Mouse (Mus musculus): ENCODE results near the gene Cldn4. TPM values are rescaled to one million over a fixed set of nuclear protein-coding genes. Genes with fewer than 3 reads are reported as not detected.
A peak's percentile ranks its signal among the peaks of the same experiment; 100 is the strongest.

The Cldn4 gene
- polyA plus RNA-seq, 1 experiment = 18.9 TPM

- Histone ChIP-seq H3K4me1 (ENCODE audit: control insufficient read depth, insufficient read depth, low read length) (no peaks in the 10 kb centered on the region), H3K4me3 (replicated peaks; ENCODE audit: extremely low read depth, low read depth, low read length) (no peak within 1 kb of the TSS)
- DNase-seq = no peak
- 87% methylated on average over 6 of the region's 6 CpGs for WGBS
- TF ChIP-seq CTCF (IDR thresholded peaks at IDR 0.05; ENCODE audit: insufficient read depth, low read length) = no peak
- TF ChIP-seq POLR2A (IDR thresholded peaks at IDR 0.05; ENCODE audit: borderline replicate concordance, extremely low read depth, low read depth, low read length) = no peak
Observed at GRCm38 (mm10) chr5:134906633-134907032, 40.1 kb downstream of the Cldn4 start, which contains the start of gene Tmem270. Gene Tmem270, minus strand, starts transcription at chr5:134906733.

GRCm38 (mm10) chr5:134901644-134902027 is 45.1 kb downstream of the Cldn4 start:
- no peak overlapping the region for H3K4me3 ChIP-seq (replicated peaks; ENCODE audit: extremely low read depth, low read depth, low read length)
- H3K4me1 ChIP-seq (ENCODE audit: control insufficient read depth, insufficient read depth, low read length) = no peaks in the 10 kb centered on the region
- no peak for DNase-seq
- no peak for TF ChIP-seq CTCF (IDR thresholded peaks at IDR 0.05; ENCODE audit: insufficient read depth, low read length)
- no peak for TF ChIP-seq POLR2A (IDR thresholded peaks at IDR 0.05; ENCODE audit: borderline replicate concordance, extremely low read depth, low read depth, low read length)
- WGBS = 59% methylated on average over 8 of the region's 8 CpGs

GRCm38 (mm10) chr5:134901012-134901643 is 45.6 kb downstream of the Cldn4 start:
- no peak for DNase-seq
- no peaks in the 10 kb centered on the region for H3K4me1 ChIP-seq (ENCODE audit: control insufficient read depth, insufficient read depth, low read length)
- H3K4me3 ChIP-seq (replicated peaks; ENCODE audit: extremely low read depth, low read depth, low read length) = no peak overlapping the region
- WGBS = 32% methylated on average over 12 of the region's 12 CpGs
- TF ChIP-seq CTCF (IDR thresholded peaks at IDR 0.05; ENCODE audit: insufficient read depth, low read length) (peak; percentile 62), POLR2A (IDR thresholded peaks at IDR 0.05; ENCODE audit: borderline replicate concordance, extremely low read depth, low read depth, low read length) (no peak)

- DNase-seq = no peak
- Histone ChIP-seq H3K4me1 (ENCODE audit: control insufficient read depth, insufficient read depth, low read length) (no peaks in the 10 kb centered on the region; the same call in 1 of the 2 replicates), H3K4me3 (replicated peaks; ENCODE audit: extremely low read depth, low read depth, low read length) (no peak overlapping the region)
- no peak for TF ChIP-seq POLR2A (IDR thresholded peaks at IDR 0.05; ENCODE audit: borderline replicate concordance, extremely low read depth, low read depth, low read length)
- TF ChIP-seq CTCF (IDR thresholded peaks at IDR 0.05; ENCODE audit: insufficient read depth, low read length) = no peak
- 39% methylated on average over 17 of the region's 17 CpGs for WGBS
Observed at GRCm38 (mm10) chr5:134897596-134897995, 49.1 kb downstream of the Cldn4 start.

- TF ChIP-seq CTCF (IDR thresholded peaks at IDR 0.05; ENCODE audit: insufficient read depth, low read length) = no peak
- no peak for TF ChIP-seq POLR2A (IDR thresholded peaks at IDR 0.05; ENCODE audit: borderline replicate concordance, extremely low read depth, low read depth, low read length)
- peaks cover 3% of the 10 kb centered on the region for H3K4me1 ChIP-seq (ENCODE audit: control insufficient read depth, insufficient read depth, low read length)
- 89% methylated on average over 8 of the region's 8 CpGs for WGBS
- DNase-seq = no peak
- no peak overlapping the region for H3K4me3 ChIP-seq (replicated peaks; ENCODE audit: extremely low read depth, low read depth, low read length)
Observed at GRCm38 (mm10) chr5:134896965-134897364, 49.8 kb downstream of the Cldn4 start.

GRCm38 (mm10) chr5:134895291-134895690 is 51.4 kb downstream of the Cldn4 start:
- TF ChIP-seq POLR2A (IDR thresholded peaks at IDR 0.05; ENCODE audit: borderline replicate concordance, extremely low read depth, low read depth, low read length) = no peak
- no peak for TF ChIP-seq CTCF (IDR thresholded peaks at IDR 0.05; ENCODE audit: insufficient read depth, low read length)
- peaks cover 15% of the 10 kb centered on the region for H3K4me1 ChIP-seq (ENCODE audit: control insufficient read depth, insufficient read depth, low read length)
- no peak overlapping the region for H3K4me3 ChIP-seq (replicated peaks; ENCODE audit: extremely low read depth, low read depth, low read length)
- DNase-seq = no peak
- WGBS = 64% methylated on average over 8 of the region's 8 CpGs

Other genes with a start within 250 kb of the Cldn4 start
- 311 and 510 TPM in 2 replicates for gene Eln, start 199.6 kb downstream of the Cldn4 start, polyA plus RNA-seq (2012; rRNA removed)
- not detected in 2 replicates for gene Tmem270, start 40.2 kb downstream of the Cldn4 start, polyA plus RNA-seq (2012; rRNA removed)
- not detected in 2 replicates for gene Cldn13, start 31.4 kb downstream of the Cldn4 start, polyA plus RNA-seq (2012; rRNA removed)
- 16.3 and 23.2 TPM in 2 replicates for gene Mettl27, start 14.6 kb downstream of the Cldn4 start, polyA plus RNA-seq (2012; rRNA removed)
- gene Cldn3, start 39.3 kb upstream of the Cldn4 start, polyA plus RNA-seq (2012; rRNA removed) = 333 and 552 TPM in 2 replicates
- 66.9 and 78.4 TPM in 2 replicates for gene Abhd11, start 62.2 kb upstream of the Cldn4 start, polyA plus RNA-seq (2012; rRNA removed)
- 10.6 and 11.7 TPM in 2 replicates for gene Stx1a, start 76.5 kb upstream of the Cldn4 start, polyA plus RNA-seq (2012; rRNA removed)
- 30.7 and 31.5 TPM in 2 replicates for gene Dnajc30, start 117.3 kb upstream of the Cldn4 start, polyA plus RNA-seq (2012; rRNA removed)
- 51.3 and 56.4 TPM in 2 replicates for gene Bud23, start 118.0 kb upstream of the Cldn4 start, polyA plus RNA-seq (2012; rRNA removed)
- gene Vps37d, start 131.3 kb upstream of the Cldn4 start, polyA plus RNA-seq (2012; rRNA removed) = 2.3 and 3.0 TPM in 2 replicates
- 17.8 and 28.5 TPM in 2 replicates for gene Mlxipl, start 143.0 kb upstream of the Cldn4 start, polyA plus RNA-seq (2012; rRNA removed)
- 8.1 and 8.3 TPM in 2 replicates for gene Tbl2, start 202.7 kb upstream of the Cldn4 start, polyA plus RNA-seq (2012; rRNA removed)
- gene Bcl7b, start 221.3 kb upstream of the Cldn4 start, polyA plus RNA-seq (2012; rRNA removed) = 37.3 and 42.9 TPM in 2 replicates
- 22.2 and 23.4 TPM in 2 replicates for gene Baz1b, start 240.3 kb upstream of the Cldn4 start, polyA plus RNA-seq (2012; rRNA removed)